Mouse (Mus musculus) left cerebral cortex, adult 9 months (tissue): ENCODE measurements around the gene Dync2h1.
"Not testable (repeated sequence)": the region's sequence is repeated elsewhere in the genome, so short reads cannot be mapped to it uniquely, and the experiment has no call there.

Source experiments
- DNase-seq, 2 experiments: peaks; one replicate each; pipeline ENCODE4 v3.0.0; 2022; ENCODE audit warnings: low spot score in 2 of 2

Gene Dync2h1

DNA sequence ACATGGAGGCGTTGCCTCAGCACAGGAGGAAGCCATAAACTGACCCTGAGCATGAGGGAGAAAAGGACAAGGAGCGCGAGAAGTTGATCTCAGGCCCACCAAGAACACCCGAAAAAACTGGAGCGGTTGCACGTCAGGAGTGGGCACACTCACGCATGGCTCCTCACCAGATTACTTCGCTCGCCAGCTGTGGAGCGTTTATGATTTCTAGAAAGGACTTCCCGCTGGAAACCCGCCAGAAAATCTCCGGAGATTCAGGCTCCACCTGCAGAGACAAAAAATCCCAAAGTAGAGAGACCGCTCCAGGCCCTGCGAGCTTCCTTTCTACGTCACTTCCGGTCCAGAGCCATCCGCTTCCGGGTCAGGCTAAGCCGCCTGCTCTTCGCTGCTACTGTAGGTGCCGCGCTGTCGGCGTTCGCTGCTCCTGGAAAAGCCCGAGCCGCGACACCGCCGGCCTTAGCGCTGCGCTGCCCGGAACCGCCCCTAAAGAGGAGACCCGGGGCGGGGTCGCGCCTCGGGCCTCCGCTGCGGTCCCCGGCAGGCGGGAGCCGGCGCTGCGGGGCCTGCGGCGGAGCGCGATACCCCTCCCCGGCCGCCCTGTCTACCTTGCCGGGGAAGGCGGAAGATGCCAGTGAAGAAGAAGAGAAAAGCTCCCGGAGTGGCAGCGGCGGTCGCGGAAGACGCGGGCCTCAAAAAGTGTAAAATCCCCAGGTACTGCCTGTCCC lies at the start of gene Dync2h1, which contains the start of gene Dcun1d5:
Gene Dync2h1 (minus strand): TSS at position 275 of the 725 bp plus-strand sequence.
Gene Dcun1d5 (plus strand): TSS at position 349 of the 725 bp plus-strand sequence.
- DNase-seq, result peak; percentile 85 to 91

DNA sequence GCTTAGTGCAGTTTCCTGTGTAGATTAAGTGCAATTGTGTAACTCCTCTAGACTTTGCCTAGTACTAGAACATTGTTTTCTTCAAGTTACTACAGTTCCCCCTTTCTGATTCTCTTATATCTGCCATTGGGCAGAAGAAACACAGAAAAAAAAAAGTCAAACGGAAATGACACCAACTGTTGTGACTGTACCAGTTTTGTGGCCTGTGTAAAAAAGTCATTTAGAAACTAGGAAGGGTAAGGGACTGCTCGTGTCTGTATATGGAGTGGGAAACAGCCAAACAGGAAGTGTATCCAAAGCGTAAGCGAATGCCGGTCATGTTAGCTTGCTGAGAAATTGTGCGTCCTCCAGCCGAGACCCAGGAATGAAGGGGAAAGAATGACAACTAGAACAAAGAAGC lies 37.2 kb upstream of the Dync2h1 start:
- no peak for DNase-seq

DNA sequence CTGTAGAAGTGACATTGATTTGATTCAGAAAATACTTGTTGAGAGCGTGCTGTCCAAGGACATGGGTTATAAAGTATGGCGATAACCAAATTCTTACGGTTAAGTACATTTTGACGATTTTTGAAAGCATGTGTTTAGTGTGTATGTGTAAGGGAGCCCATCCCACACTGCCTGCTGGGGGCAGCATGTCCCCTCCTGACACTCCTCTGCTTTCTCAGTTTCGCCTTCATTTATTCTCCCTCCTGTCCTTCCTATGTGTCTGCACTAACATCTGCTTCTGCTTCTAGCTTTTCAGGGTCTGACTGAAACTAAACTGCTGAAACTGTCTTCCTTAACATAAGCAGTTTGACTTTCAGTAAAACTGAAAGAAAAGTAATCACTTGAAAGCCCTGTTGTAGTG lies 36.8 kb upstream of the Dync2h1 start:
- DNase-seq, result no peak

DNA sequence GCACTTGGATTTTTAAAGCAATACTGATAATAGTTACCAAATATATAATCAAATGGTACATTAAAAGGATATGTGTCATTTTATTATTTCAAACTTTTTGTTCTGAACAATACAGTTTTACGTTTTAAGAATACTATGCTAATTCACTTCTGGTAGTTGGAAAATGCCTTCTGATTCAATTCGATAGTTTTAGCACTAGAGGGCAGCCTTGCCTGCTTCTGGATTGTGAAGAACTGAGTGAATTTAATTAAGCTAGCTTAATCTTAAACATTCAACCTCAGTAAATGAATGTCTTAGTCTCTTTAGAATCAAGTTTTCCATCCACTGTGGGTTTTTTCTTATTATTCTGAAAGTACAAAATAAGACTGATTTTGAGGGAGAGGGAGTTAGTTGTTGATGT lies 32.0 kb upstream of the Dync2h1 start:
- DNase-seq, result peak in 1 of 2 experiments; percentile 15

DNA sequence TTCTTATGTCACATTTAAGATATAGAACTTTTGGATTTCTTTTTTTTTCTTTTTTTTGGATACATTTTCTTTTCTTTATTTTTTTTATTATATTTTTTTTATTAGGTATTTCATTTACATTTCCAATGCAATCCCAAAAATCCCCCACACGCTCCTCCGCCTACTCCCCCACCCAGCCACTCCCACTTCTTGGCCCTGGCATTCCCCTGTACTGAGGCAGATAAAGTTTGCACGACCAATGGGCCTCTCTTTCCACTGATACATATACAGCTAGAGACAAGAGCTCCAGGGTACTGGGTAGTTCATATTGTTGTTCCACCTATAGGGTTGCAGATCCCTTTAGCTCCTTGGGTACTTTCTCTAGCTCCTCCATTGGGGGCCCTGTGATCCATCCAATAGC lies 6.4 kb upstream of the Dync2h1 start:
- not testable (repeated sequence) for DNase-seq

DNA sequence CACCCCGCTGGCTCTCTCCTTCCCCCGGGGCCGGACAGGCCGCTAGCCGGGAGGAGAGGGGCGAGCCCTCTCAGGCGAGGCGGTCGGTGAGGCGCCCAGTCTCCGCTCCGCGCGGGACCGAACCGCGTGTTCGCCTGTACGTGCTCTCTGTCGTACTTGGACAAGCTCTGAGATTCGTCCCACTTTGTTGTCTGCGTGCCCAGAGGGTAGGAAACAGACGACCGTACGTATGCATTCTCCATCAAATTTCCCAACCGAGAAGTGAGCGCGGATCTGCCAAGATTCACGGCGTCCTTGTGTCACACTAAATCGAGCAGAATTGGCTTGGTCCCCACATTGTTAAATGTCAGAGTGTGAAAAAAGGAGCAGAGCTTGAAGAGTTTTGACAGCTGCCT lies 648 bp upstream of the Dync2h1 start:
- DNase-seq, result peak in 1 of 2 experiments; percentile 21

DNA sequence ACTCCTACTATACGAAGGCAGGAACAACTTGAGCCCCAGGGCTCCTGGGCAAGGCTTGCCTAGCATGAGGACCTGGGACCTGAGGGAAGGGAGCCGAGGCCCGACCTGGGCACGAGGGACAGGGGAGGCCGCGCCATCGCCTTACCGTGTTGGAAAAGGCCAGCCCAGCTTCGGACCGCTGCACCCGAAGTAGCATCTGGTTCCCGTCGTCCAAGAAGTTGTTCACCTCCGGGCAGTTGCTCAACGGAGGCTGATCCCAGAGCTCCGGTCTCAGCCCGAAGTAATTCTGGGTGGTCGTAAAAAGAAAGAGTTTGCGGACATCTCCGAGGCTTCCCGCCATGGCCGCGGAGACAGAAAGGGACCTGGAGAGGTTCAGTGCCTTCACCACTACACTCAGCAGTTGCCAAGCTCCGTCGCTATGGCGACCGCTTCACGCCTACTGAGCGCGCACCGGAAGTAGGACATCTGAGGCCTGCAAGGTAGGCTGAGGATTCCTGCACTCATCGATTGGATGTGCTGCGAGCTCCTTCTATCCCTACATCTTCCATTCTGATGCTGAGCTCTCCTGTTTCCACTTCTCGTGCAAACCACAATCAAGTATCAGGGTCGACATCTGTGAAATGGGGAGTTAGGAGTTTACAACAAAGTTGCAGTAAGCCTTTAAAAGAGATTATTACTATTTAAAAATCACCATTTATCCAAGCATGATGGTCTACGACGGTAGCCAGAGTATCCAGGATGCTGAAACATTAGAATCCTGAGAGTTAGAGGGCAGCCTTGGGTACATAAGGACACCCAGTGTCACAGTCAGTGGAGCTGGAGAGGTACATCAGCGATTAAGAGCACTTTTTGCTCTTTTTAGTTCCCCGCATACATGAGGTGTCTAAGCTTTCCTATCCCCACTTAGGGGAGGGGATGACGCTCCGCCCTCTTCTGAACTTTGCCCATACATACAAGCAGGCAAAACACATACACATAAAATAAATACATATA lies 7.3 kb downstream of the Dync2h1 start:
- DNase-seq, result peak; percentile 83 to 95

DNA sequence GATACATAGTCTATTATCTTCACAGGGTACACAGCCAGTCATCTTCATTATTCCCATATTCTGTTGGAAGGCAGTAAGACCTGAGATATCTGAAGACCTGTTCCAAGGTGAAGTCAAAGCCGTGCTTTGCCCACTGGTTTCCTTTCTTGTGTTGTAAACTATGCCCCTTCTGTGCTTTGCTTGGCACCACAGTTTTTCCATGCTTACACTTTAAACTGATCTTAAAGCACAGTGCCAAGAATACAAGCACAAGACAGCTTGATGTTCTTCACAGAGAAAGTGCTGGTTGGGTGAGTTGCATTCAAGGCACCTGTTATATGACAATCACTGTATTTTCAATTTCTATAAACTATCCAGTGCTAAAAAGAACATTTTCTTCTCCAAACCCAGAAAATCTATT lies 10.5 kb downstream of the Dync2h1 start:
- no peak for DNase-seq

DNA sequence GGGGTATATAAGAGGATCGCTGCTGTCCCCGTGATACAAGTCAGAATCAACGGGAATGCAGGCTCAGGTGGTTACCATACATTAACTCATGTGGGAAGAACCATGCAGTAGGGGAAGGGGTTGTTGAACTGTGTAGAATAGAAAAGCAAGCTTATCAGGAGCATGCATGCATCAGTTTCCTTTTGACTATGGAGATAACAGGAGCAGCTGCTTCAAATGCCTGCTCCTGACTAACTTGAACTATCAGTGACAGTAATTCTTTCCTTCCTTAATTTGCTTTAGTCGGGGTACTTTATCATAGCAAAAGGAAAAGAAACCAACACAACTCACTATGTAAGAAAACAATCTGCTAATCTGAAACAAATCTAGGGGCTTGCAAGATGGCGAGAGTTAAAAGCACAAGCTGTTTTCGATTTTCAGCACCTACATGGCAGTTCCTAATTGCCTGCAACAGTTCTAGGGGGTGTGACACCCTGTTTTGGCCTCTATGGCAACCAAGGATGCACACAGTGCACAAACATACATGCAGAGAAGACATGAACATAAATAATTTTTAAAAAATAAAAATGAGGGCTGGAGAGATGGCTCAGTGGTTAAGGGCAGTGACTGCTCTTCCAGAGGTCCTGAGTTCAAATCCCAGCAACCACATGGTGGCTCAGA lies 16.8 kb downstream of the Dync2h1 start:
- DNase-seq, result no peak

DNA sequence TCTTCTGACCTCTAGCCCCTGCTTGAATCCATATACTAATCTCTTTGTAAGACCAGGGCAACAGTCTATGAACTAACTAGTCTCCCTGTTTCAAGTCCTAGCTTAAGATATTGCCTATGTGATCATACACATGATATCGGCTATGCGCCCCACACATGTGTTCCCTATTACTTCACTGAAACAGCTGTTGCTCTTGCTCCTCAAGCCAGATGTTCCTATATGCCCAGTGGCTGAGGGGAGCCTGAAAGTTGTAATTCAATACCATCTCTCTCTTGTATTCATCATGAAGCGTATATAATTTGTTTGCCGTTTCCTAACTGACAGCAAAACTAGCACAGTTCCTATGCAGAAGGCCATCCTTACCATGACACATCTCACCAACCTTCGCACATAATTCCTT lies 23.6 kb downstream of the Dync2h1 start:
- DNase-seq, result no peak

DNA sequence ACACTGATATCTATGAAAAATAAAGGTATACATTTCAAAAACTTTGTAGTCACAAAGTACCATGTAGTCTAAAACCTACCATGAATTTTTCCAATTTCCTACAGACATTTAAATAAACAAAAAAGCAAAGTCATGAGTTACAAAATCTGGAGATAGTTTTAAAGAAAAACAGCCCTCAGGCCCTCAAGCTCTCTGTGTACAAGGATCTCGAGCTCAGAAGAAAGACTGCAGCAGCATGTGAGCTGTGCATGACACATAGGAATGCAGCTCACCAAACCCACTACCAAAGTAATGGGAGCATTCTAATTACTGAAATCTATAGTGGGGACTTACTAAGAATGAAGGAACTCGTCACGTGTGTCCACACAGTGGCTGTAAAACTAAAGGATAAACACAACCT lies 24.5 kb downstream of the Dync2h1 start:
- DNase-seq, result no peak

DNA sequence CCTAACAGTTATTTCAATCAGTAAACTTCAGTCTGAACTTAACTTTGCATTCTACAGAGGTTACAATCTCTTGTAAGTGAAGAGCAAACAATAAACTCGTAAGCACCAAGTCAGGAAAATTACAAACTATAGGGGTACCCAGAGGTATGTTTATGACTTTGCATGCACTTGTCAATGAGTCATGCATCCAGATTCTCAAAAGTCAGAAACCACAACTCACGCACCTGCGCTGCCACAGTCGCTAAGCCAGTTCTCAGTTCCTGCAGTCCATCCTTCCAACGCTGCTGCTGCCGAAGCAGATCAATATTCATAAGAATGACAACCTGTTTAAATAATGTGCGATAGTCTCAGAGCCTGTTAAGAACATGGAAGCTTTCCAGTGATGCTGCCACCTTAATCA lies 25.6 kb downstream of the Dync2h1 start:
- DNase-seq, result no peak

DNA sequence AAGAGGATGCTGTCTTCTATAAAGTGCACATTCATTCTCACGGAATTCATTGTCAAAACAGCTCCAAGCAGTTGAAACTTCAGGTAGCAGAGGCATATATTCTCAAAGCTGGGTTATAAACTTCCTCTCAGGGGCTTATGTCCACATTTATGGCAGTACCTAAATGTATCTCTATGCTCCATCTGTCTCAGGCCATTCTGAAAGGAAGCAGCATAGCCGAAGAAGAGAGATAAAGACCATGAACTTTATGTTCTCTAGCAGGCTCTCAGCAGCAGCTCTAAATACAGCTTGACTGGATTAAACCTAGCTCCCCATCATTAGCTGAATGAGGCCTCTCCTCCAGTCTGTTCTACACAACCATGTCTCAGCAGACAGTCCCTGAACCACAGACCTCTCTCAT lies 29.9 kb downstream of the Dync2h1 start:
- no peak for DNase-seq

DNA sequence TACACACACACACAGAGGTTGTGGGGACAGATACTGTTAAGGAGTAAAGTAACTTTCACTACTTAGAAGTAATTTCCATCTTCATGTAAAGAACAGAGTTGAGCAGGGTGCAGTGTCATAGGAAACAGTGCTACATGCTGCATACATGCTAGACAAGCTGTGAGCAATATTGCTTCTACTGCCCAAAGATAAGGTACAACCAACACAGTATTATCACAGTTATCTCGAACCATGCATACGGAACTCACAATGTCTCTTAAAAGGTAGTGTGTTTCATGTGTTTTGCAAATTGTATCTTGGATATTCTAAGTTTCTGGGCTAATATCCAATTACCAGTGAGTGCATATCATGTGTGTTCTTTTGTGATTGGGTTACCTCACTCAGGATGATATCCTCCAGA lies 61.4 kb downstream of the Dync2h1 start:
- DNase-seq, result no peak

DNA sequence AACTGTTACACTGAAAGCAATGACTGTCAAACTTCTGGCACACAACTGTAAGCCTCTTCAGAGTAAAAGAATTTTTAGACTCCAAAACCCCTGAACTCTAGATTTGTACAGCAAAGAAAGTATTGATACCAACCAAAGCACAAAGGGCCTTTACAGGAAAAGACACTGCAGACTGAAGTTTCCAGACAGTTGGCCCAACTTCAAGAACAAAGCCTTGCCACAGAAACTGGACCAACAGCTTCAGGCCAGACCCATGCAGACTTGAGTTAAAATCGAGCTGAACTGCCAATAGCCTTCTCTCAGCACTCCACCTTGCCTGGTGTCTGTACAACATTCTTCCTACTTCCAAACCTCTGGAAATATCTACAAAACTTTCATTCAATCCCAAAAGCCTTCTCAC lies 74.1 kb downstream of the Dync2h1 start:
- DNase-seq, result no peak

DNA sequence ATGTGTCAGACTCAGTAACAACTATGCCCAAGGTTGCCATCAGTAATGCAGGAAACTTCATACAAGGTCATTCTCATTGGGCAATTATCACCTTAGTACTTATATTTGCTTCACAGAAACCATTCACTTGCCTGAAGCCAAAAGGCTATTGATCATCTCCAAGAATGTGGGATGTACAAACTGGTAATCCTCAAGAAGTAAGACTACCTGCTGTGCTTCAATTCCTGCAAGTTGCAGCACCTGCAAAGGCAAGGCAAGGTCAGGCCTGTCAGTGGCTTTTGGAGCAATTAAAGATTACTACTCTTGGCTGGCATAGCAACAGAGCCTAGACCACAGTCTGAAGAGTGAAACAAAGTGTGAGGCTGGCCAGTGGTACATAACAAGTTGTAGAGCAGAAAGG lies 82.9 kb downstream of the Dync2h1 start:
- DNase-seq, result no peak

DNA sequence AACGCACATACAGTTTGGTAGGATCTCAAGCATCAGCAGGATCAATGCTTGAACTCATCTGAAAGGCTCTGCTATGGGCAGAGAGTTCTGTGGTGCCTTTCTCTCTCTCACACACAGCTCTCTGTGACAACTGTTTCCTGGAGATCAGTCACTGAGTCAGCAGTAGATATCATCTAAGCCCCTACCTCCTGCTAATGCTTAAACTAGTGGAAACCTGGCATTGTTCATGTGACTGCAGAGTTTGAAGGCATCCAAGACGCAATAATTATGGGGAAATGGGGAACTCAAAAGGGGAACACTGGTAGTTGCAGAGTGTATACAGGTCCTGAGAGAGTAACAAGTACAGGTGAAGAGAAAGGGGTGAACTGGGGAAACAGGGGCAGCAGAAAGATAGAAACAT lies 109.6 kb downstream of the Dync2h1 start:
- no peak for DNase-seq

DNA sequence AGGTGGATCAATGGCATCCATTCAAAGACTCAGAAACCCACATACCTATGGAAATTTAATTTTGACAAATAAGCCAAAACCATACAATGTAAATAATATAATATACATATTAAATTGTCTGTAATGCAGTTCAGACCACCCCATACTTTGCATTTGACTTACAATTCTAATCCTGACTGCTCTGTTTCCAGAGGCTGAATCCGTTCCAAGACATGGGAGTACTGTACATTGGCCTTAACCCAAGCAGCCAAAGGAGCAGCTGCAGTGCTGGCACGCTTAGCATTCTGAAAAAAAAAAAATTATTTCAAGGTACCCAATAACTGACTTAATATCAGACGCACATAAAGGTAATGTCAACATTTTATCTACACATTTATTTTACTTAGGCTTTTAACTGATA lies 113.4 kb downstream of the Dync2h1 start:
- no peak for DNase-seq

DNA sequence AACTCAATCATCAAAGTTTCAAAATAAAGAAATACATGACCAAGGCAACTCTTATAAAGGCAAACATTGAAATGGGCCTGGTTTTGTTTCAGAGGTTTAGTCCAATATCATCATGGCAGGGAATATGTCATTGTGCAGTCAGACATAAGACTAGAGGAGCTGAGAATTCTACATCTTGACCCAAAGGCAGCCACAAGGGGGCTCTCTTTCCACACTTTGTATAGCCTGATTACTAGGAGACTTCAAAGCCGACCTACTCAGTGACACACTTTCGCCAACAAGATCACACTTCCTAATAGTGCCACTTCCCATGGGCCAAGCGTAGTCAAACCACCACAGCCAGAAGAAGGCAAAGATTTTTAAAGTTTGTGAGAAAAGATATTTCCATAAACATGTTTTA lies 133.7 kb downstream of the Dync2h1 start:
- DNase-seq, result no peak

DNA sequence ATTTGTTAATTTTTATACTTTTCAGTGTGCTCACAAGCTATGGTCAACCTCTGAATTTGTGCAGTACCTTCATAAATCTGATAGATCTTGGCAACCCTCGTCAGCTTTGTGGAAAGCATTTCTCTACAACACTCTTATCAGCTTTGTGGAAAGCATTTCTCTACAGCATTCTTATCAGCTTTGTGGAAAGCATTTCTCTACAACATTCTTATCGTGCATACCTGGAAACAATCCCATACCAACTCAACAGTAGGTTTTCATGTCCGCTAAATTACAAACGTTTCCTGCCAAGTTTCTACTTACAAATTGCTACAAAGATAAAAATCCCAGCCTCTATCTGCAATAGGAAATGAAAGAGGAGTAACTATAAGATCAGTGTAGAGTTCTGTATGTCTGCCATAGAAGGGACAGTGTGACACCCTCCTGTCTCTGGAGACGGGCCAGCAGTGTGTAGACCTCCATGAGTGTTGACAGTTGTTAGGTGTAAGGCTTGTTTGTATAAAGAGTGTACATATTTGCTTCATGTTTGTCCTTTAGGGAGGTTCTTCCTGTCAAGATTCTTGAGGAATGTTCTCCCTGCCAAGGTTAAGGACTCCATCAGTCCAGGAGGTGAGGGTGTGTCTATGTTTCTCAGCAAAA lies 141.5 kb downstream of the Dync2h1 start:
- no peak for DNase-seq

DNA sequence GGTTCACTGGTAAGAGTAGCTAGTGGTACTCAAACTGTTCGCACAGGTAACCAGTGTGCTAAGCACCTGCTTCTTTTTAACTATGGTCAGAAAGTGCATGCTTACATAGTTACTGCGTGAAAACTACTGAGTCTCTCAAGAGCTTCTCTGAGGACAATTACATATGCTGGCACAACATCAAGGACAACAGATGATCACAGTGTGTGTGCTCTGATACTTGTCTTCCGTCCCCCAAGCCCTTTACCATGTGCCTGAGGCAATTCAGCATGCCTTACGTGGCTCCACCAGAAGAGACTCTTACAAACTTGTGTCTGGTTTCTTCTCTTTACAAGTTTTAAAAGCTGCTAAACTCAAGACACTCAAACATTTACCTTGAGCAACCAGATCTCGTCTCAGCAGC lies 143.0 kb downstream of the Dync2h1 start:
- no peak for DNase-seq

DNA sequence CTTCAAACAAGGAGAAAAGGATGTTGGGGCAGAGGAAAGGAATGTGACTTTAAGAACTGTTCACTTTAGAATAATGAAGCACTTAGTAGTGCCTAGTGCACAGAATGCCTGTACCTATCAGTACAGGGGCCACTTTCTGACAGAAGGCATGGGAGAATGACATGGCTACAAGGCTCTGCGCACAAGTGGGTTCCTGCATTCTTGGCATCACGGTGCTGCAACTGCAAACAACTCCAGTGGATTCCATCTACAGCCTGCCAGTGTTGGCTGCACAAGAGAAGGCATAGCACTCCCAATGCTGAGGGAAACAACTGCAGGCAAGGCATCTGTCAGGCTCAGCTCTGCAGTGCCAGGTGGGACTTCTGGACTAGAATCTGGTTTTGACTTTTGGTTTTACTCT lies 151.7 kb downstream of the Dync2h1 start:
- DNase-seq, result no peak
